Mouse (Mus musculus) frontal cortex, postnatal 14 days (tissue): ENCODE results near the gene Srarp.

Experiments used
- DNase-seq, 2 experiments: peaks; one replicate each; pipeline ENCODE4 v3.0.0; 2022; ENCODE audit warnings: low spot score in 2 of 2

The Srarp gene

GRCm38 (mm10) chr4:141435974-141436373, at the start of gene Srarp:
Gene Srarp (minus strand): TSS chr4:141436105.
- DNase-seq: no peak

- no peak for DNase-seq
Measured at GRCm38 (mm10) chr4:141484071-141484470, 48.2 kb upstream of the Srarp start.

GRCm38 (mm10) chr4:141479411-141479810, 43.5 kb upstream of the Srarp start:
- no peak for DNase-seq

DNA sequence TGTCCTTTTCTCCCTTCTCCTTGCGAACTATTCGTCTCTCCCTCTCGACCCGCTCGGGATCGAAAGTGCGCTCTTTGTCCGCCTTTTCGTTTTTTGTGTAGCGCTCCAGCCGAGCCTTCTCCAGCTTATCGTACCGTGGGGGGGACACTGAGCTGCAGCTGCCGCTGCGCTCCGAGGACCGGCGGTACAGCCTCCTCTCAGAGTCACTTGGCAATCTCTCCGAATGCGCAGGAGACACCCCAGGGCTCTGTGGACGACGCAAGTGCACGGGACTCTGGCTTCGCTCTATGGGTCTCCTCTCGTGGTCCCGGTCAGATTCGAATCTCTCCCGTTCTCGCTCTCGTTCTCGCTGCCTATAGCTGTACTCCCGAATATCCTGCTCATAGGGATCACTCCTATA, 42.9 kb upstream of the Srarp start:
- DNase-seq: no peak

- no peak for DNase-seq
Measured at GRCm38 (mm10) chr4:141478225-141478624, 42.3 kb upstream of the Srarp start.

DNA sequence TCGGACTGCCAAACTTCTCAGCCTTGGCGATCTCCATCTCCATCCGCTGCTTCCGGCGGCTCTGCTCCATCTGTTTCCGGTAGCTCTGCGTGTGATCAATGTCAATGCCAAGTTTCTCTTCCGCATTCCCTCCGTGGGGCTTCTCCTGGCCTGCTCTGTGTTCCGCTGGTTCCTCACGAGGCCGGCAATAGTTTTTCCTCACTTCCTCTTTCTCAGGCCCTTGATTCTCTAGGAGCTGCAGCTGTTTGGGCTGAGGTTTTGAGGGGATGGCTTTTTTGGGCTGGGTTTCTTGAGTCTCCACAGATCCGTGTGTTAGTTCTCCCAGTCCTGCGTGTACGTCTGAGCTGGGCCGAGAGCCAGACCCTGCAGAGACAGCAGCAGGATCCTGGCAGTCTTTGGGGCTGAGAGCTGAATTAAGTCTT, 41.8 kb upstream of the Srarp start:
- DNase-seq: peak; percentile 53 to 62

DNA sequence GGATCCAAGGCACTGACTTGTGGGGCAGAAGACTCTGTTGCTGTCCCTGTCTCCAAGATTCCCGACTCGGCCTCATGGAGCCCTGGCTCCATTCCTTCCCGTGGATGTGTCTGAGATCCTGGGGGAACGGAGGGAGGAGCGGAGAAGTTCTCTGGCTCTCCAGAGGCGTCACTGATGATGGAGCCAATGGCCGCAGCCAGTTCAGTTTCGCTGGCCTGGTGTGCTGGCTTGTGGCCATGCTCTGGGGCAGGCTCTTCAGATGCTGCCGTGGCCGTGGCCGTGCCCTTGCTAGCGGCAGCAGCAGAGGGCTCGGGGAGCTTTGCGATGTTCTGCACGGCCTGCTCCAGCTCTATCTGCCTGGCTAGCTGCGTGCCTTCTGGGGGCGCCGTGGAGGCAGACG, 38.5 kb upstream of the Srarp start:
- no peak for DNase-seq

- DNase-seq: no peak
Measured at GRCm38 (mm10) chr4:141472641-141473321, 36.9 kb upstream of the Srarp start.

- no peak for DNase-seq
Measured at GRCm38 (mm10) chr4:141471491-141471890, 35.6 kb upstream of the Srarp start.

GRCm38 (mm10) chr4:141469343-141469742, 33.4 kb upstream of the Srarp start:
- DNase-seq: no peak

DNA sequence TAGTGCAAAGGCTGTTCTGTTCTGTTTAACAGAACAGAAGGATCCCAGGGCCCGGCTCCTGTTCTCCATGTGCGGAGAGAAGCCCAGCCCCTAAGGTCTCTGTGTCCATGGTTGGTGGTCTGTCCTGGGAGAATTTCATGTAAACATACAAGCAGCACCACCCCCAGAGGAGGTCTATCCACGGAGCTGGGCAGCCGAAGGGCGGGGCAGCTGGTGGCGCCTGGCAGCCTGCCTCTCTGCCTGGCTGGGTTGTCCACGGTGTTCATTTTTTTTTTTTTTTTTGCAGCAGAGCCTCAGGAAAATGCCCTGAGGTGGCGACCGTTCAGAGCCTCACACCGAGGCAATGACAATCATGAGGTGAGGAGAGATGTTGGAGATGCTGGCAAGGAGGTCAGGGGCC, 32.7 kb upstream of the Srarp start:
- no peak for DNase-seq

GRCm38 (mm10) chr4:141467581-141467927, 31.6 kb upstream of the Srarp start:
- no peak for DNase-seq

- no peak for DNase-seq
Measured at GRCm38 (mm10) chr4:141466844-141467580, 31.1 kb upstream of the Srarp start.

GRCm38 (mm10) chr4:141466289-141466795, 30.4 kb upstream of the Srarp start:
- no peak for DNase-seq

- no peak for DNase-seq
Measured at GRCm38 (mm10) chr4:141465512-141466288, 29.8 kb upstream of the Srarp start.

DNA sequence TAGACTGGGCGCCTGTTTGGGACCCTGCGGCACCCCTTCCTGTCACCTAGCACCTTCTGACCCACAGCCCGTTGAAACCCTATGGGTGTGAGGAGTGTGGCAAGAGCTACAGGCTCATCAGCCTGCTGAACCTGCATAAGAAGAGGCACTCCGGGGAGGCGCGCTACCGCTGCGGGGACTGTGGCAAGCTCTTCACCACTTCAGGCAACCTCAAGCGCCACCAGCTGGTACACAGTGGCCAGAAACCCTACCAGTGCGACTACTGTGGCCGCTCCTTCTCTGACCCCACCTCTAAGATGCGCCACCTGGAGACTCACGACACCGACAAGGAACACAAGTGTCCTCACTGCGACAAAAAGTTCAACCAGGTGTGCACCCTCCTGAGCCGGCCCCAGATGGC, 28.8 kb upstream of the Srarp start:
- DNase-seq: no peak

DNA sequence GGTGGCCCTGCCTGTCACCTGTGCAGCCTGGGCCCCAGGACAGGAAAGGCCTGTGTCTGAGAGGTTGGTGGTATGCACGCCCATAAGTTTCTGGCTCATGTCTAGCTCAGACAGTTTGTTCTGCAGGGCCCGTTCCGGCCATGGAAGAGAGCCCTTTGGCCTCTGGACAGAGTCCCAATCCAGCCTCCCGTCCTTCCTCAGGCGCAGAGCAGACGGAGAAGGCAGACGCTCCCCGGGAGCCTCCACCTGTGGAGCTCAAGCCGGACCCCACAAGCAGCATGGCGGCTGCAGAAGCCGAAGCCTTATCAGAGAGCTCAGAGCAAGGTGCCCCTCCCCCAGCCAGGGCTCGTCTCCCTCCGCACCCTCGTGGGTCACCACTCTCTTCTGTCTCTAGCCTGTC, 27.6 kb upstream of the Srarp start:
- no peak for DNase-seq

- no peak for DNase-seq
Measured at GRCm38 (mm10) chr4:141461576-141461975, 25.7 kb upstream of the Srarp start.

DNA sequence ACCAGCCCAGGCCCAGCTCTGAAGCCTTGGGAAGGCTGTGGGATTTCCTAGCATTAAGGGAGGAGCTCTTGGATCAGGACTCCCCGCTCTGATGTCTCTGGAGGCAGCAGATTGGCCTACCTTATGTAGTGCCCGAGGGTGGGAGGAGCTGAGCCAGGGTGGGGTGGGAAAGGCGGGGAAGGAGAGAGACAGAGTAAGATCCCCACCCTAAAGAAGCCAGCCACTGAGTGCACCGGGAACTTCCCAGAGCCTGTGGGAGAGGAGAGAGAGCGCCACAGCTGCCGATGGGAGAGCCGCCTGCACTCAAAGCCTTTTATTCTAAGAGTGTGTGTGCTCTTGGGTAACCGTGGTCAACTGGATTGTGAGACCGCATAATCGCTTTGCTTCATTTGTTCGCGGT, 25.2 kb upstream of the Srarp start:
- DNase-seq: no peak

DNA sequence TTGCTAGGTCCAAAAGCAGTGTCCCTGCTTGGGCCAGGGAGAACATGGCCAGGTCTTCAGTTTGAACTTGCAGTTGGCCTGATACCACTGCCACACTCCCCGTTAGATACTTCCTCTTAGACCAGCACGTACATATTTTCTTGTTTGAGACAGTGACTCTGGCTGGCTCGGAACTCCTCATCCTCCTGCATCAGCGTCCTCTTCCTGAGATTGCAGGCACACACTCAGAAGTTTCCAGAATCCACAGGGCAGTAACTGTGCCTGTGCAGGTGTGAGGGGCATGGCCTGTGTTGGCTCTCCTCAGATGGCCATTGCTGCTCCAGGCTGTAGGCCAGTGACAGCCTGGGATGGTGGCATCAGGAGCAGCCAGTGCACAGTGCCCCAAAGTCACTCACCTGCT, 24.6 kb upstream of the Srarp start:
- DNase-seq: no peak

DNA sequence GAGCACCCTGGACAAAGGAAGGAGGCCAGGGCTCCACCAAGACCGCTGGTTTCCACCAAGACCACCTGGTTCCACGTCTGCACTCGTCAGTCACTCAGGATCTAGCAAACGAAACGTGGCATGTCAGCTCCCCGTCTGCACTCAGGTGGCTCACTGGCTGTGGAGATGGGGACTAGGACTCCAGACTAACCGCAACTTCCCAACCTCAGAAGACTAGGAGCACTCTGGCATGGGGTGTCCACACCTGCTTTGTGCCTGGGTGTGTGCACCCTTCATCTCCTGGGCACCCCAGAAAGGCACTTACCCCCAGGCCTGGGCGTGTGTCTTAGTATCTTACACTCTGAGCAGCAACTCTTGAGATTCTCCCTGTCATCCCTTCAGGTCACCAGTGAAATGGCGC, 23.9 kb upstream of the Srarp start:
- no peak for DNase-seq

GRCm38 (mm10) chr4:141458888-141459287, 23.0 kb upstream of the Srarp start:
- no peak for DNase-seq

DNA sequence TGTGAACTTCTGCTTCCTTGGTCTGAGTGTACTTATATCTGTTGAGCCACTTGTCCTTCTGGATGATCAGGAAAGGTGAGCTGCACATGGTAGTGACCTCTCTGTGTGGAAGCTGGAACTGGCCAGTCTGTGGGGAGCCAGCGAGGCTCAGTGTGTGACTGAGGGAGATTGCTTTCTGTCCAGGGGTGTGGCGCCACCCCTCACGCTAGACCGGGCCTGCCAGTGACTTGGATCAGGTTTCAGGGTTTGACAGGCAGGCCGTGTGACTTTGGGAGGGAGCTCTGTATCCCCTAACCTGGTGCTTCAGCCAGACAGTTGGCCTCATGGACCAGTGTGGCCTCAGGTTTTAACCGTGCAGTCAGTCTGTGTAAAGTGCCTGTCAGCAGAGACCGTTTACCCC, 22.3 kb upstream of the Srarp start:
- DNase-seq: no peak
